Mouse (Mus musculus) midbrain, embryonic 13.5 days (tissue): Measurements from ENCODE around the gene Ttll10. TPM values are rescaled to one million over a fixed set of nuclear protein-coding genes. Genes with fewer than 3 reads are reported as not detected.

Source experiments
- ATAC-seq: fragments of 200-750 bp; cut with Nextera tagmentation; 2 replicates; pipeline ENCODE4 v1.8.0; 2017; ENCODE audit warnings: mild to moderate bottlenecking, moderate TSS enrichment, moderate library complexity
- H3K27ac ChIP-seq: fragments of 300-500 bp; sonication (generic); 2 replicates; pipeline ENCODE4 v1.5.1; 2015; ENCODE audit warnings: inconsistent platforms, mild to moderate bottlenecking, moderate library complexity
- H3K27me3 ChIP-seq: fragments of 300-500 bp; sonication (generic); 2 replicates; pipeline ENCODE4 v1.6.1; 2015; ENCODE audit warnings: mild to moderate bottlenecking, inconsistent platforms
- H3K36me3 ChIP-seq: fragments of 300-500 bp; sonication (generic); 2 replicates; pipeline ENCODE4 v1.6.1; 2015; ENCODE audit warnings: mild to moderate bottlenecking, inconsistent platforms
- H3K4me1 ChIP-seq: fragments of 300-500 bp; sonication (generic); replicated peaks from 2 replicates; pipeline ENCODE4 v1.6.1; 2015; ENCODE audit warnings: inconsistent platforms
- H3K4me2 ChIP-seq: fragments of 300-500 bp; sonication (generic); replicated peaks from 2 replicates; pipeline ENCODE4 v1.6.1; 2015; ENCODE audit warnings: moderate library complexity, mild to moderate bottlenecking, inconsistent platforms
- H3K4me3 ChIP-seq: fragments of 300-500 bp; sonication (generic); replicated peaks from 2 replicates; pipeline ENCODE4 v1.5.1; 2015; ENCODE audit warnings: mild to moderate bottlenecking, inconsistent platforms
- H3K9ac ChIP-seq: fragments of 300-500 bp; sonication (generic); replicated peaks from 2 replicates; pipeline ENCODE4 v1.6.1; 2015; ENCODE audit warnings: mild to moderate bottlenecking, inconsistent platforms
- H3K9me3 ChIP-seq: fragments of 300-500 bp; sonication (generic); 2 replicates; pipeline ENCODE4 v1.6.1; 2016; ENCODE audit warnings: mild to moderate bottlenecking, inconsistent platforms
- WGBS: fragments of 180-500 bp; shearing (Covaris S2); methylation state at CpG from one replicate; pipeline ENCODE4 v1.1.7; 2015; 5-methylcytosine and 5-hydroxymethylcytosine counted together
- polyA plus RNA-seq: library from polyadenylated mRNA; unstranded; fragments of >200 nt; fragmentation: Nextera tagmentation; extraction: Ambion mirVana; gene quantifications from 2 replicates; pipeline ENCODE4 v1.2.1, GENCODE M21; 2015

The Ttll10 gene
- polyA plus RNA-seq, result not detected in 2 replicates

- Histone ChIP-seq H3K9ac (no peak within 1 kb of the TSS), H3K27me3 (no peaks in the 10 kb centered on the region), H3K4me3 (no peak within 1 kb of the TSS), H3K27ac (no peak within 1 kb of the TSS), H3K9me3 (no peaks in the 10 kb centered on the region), H3K36me3 (no peaks in the 10 kb centered on the region), H3K4me1 (peaks cover 8% of the 10 kb centered on the region), H3K4me2 (no peak within 1 kb of the TSS)
- WGBS, result 46% methylated on average over 5 of the region's 5 CpGs
- ATAC-seq, result no peak
Measured at GRCm38 (mm10) chr4:156059261-156059660, at the start of gene Ttll10. Ttll10 (minus strand) TSS chr4:156059414.

DNA sequence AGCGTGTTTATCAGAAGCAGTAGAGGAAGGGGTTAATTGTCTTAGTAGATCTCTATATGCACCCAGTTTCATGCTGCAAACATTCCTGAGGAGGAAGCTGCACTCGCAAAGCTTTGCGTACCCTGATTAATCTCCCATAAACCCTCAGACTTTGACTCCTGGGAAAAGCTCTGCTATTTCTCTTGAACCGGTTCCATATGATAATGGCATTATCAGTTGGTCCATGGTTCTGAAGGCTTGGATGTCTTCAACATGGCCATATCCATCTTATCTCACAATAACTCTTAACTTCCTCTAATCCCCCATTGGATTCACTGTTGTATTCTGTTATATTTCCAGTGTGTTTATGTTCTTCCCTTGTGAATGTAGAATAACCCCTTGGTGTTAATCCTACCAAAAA is 44.1 kb upstream of the Ttll10 start:
- Histone ChIP-seq H3K27ac (no peak overlapping the region), H3K36me3 (no peaks in the 10 kb centered on the region), H3K27me3 (no peaks in the 10 kb centered on the region), H3K4me2 (no peak overlapping the region), H3K4me3 (no peak overlapping the region), H3K4me1 (no peaks in the 10 kb centered on the region), H3K9ac (no peak overlapping the region), H3K9me3 (no peaks in the 10 kb centered on the region)
- no peak for ATAC-seq
- 88% methylated on average over 4 of the region's 4 CpGs for WGBS

DNA sequence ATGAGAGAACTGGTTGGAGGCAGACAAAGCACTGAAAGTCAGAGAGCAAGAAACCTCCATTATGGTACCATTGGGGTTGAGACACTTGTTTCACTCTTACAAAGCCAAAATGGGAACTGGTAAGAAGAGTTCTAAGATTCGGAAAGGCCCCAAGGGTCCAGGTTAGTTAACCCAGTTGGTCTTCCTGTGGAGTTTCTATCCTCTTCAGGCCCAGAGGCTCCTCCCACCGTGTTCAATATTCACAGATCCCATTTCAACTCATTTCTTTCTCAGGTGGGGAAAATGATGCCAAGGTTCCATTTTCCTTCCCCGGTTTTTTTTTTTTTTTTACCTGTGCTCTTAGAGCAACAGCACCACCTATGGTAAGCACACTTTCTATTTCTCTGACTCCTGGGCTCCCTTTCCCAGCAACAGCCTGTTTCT is 42.3 kb upstream of the Ttll10 start:
- WGBS, result 47% methylated on average over 3 of the region's 3 CpGs
- H3K4me1 ChIP-seq, result no peaks in the 10 kb centered on the region
- H3K9me3 ChIP-seq, result no peaks in the 10 kb centered on the region
- H3K27me3 ChIP-seq, result no peaks in the 10 kb centered on the region
- H3K4me2 ChIP-seq, result no peak overlapping the region
- no peak overlapping the region for H3K27ac ChIP-seq
- no peak for ATAC-seq
- no peak overlapping the region for H3K4me3 ChIP-seq
- no peaks in the 10 kb centered on the region for H3K36me3 ChIP-seq
- H3K9ac ChIP-seq, result no peak overlapping the region

- Histone ChIP-seq H3K9ac (no peak overlapping the region), H3K27ac (no peak overlapping the region), H3K4me2 (no peak overlapping the region), H3K4me1 (no peaks in the 10 kb centered on the region), H3K9me3 (no peaks in the 10 kb centered on the region), H3K27me3 (no peaks in the 10 kb centered on the region), H3K4me3 (no peak overlapping the region), H3K36me3 (no peaks in the 10 kb centered on the region)
- no peak for ATAC-seq
- 92% methylated on average over 5 of the region's 5 CpGs for WGBS
Measured at GRCm38 (mm10) chr4:156100501-156100900, 41.3 kb upstream of the Ttll10 start.

DNA sequence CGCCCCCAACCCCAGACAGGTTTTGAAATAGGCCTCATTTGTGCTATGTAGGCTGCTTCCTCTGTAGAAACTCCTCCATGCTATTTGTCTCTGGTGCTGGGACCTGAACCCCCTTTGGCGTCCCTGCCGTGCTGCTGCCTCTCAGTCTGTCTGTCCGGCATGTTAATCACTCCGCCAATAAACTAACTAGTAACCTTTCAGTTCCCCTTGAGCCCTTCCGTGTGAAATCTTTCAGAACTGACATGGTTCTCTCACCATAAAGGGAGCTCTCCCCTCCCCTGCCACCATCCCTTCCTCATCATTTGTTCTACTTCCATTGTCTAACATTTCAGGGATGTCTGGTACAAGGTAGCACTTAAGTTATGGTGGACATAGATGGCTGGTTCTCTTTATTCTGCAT is 40.2 kb upstream of the Ttll10 start:
- H3K27ac ChIP-seq, result no peak overlapping the region
- no peak overlapping the region for H3K9ac ChIP-seq
- H3K4me2 ChIP-seq, result no peak overlapping the region
- H3K36me3 ChIP-seq, result no peaks in the 10 kb centered on the region
- ATAC-seq, result no peak
- H3K4me3 ChIP-seq, result no peak overlapping the region
- WGBS, result 76% methylated on average over 6 of the region's 6 CpGs
- H3K27me3 ChIP-seq, result no peaks in the 10 kb centered on the region
- H3K4me1 ChIP-seq, result no peaks in the 10 kb centered on the region
- no peaks in the 10 kb centered on the region for H3K9me3 ChIP-seq

DNA sequence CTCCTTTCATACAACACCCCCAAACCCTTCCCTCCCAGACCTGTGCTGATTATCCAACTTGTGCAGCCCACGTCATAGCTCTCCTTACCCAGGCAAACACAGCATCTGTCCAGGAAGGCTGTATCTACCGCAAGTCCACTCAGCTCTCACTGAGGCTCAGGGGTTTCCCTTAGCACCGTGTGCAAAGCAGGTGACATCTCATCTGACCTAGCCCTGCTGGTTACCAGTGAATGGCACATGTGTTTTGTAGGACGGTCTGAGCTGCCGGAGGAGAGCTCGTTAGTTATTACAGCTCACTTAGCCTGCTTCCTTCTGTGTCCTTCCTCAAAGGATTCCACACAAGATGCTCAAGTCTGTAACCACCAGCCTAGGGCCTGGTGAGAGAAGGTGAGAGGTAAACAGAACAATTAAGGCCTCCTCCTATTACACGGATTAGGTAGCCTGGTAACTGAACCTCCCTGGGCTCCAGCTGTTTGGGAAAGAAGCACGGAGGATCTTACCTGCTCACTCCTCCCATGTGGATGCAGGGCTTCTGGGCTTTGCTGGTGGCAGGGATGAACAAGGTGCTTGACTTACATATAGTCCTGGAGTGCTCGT is 38.7 kb upstream of the Ttll10 start:
- no peak overlapping the region for H3K4me3 ChIP-seq
- WGBS, result 65% methylated on average over 9 of the region's 9 CpGs

DNA sequence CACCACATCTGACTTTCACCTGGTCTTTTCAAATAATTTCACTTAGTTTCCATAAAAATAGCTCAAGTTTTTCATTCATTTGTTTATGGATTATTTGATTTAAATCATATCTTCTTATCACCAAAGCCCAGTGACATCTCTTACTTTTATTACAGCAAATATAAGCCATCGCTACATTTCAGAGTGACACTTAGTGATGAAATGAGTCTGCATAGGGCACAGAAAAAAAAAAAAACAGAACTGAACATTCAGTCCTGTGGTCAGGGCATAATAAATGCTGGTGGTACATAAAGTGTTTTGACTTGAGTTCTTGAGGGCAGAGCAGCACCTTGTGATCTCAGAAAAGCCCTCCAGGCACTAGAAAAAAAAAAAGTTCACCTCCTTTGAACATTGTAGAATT is 37.0 kb upstream of the Ttll10 start:
- 98% methylated on average over 1 of the region's 1 CpGs for WGBS
- Histone ChIP-seq H3K36me3 (no peaks in the 10 kb centered on the region), H3K4me3 (no peak overlapping the region), H3K27me3 (no peaks in the 10 kb centered on the region), H3K27ac (no peak overlapping the region), H3K4me2 (no peak overlapping the region), H3K9ac (no peak overlapping the region), H3K4me1 (no peaks in the 10 kb centered on the region), H3K9me3 (no peaks in the 10 kb centered on the region)
- no peak for ATAC-seq

More for the DNA sequence above, 38.7 kb upstream of the Ttll10 start:
- Histone ChIP-seq H3K9ac (no peak overlapping the region), H3K27me3 (no peaks in the 10 kb centered on the region), H3K27ac (no peak overlapping the region), H3K9me3 (no peaks in the 10 kb centered on the region), H3K4me1 (no peaks in the 10 kb centered on the region), H3K4me2 (no peak overlapping the region), H3K36me3 (no peaks in the 10 kb centered on the region)
- ATAC-seq, result no peak

DNA sequence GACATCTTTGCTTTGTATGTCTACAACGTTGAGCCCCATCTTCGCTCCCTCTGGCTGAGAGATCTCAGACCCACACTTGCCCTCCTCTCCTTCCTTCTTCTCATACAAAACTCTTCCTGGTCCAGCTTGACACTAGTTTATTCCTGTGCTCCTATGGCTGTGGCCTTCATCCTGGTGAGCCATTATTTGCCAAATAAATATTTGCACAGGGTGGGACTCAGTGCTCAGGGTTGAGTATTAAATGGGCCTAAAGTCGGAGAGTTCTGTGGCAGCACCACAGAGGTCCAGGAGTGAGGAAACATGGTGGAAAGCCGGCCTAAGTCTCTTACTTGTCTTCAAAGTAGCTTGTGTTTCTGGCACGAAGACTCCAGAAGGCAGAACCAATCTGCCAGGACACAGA is 34.5 kb upstream of the Ttll10 start:
- no peaks in the 10 kb centered on the region for H3K27me3 ChIP-seq
- H3K4me1 ChIP-seq, result no peaks in the 10 kb centered on the region
- H3K4me3 ChIP-seq, result no peak overlapping the region
- 83% methylated on average over 5 of the region's 5 CpGs for WGBS
- no peak for ATAC-seq
- H3K9ac ChIP-seq, result no peak overlapping the region
- no peaks in the 10 kb centered on the region for H3K9me3 ChIP-seq
- H3K4me2 ChIP-seq, result no peak overlapping the region
- no peaks in the 10 kb centered on the region for H3K36me3 ChIP-seq
- H3K27ac ChIP-seq, result no peak overlapping the region

DNA sequence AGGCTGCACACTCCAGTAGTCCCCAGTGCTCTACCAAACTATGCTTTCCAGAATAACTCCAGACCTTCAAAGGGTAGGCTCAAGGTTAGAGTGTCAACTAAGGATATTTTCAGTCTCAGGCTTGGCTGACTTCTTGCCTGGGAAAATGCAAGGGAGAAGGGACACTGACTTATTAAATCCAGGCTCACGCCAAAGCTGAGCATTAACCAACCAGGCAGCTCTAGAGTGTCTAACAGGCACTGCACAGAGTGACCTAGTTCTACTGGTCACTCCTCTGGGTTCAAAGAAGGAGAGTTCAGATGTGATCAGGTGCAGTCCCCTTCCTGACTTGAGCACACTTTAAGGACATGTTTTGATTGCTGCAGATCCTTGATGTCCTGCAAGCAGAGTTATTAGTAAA is 33.6 kb upstream of the Ttll10 start:
- Histone ChIP-seq H3K27me3 (no peaks in the 10 kb centered on the region), H3K9me3 (no peaks in the 10 kb centered on the region), H3K4me3 (no peak overlapping the region), H3K4me2 (no peak overlapping the region), H3K9ac (no peak overlapping the region), H3K27ac (no peak overlapping the region), H3K4me1 (no peaks in the 10 kb centered on the region), H3K36me3 (no peaks in the 10 kb centered on the region)
- ATAC-seq, result no peak
- 84% methylated on average over 1 of the region's 1 CpGs for WGBS

- Histone ChIP-seq H3K27me3 (no peaks in the 10 kb centered on the region), H3K4me3 (no peak overlapping the region), H3K4me2 (no peak overlapping the region), H3K9ac (no peak overlapping the region), H3K27ac (no peak overlapping the region), H3K36me3 (no peaks in the 10 kb centered on the region), H3K4me1 (no peaks in the 10 kb centered on the region), H3K9me3 (no peaks in the 10 kb centered on the region)
- ATAC-seq, result no peak
- WGBS, result 67% methylated on average over 1 of the region's 1 CpGs
Measured at GRCm38 (mm10) chr4:156091236-156091635, 32.0 kb upstream of the Ttll10 start.

DNA sequence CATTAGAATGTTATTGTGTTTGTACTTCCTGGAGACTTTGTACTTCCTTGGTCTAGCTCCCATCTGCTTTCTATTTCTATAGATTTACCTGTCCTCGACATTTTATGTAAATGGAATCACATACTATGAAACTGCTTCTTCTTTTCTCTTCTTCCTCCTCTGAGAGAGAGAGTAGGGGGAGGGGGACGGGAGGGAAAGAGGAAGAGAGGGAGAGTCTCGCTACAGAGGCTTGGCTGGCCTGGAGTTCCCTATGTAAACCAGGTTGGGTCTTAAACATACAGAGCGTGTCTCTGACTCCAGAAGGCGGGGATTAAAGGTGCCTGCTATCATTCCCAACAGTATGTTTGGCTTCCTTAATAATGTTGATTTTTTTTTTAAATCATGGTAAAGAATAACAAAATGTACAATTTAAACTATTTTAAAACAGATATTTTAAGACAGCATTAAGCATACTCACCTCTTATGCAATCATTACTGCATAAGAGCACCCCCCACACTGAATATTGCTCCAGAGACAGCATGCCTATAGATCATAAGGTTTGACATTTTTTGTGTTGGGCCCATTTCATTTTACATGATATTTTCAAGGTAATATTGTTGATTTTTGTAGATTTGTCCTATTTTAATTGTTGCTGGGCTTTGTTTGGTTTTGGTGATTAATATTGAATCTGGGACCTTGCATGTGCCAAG is 28.3 kb upstream of the Ttll10 start:
- Histone ChIP-seq H3K4me1 (no peaks in the 10 kb centered on the region), H3K27me3 (no peaks in the 10 kb centered on the region), H3K9ac (no peak overlapping the region), H3K4me3 (no peak overlapping the region), H3K36me3 (no peaks in the 10 kb centered on the region), H3K9me3 (no peaks in the 10 kb centered on the region), H3K27ac (no peak overlapping the region), H3K4me2 (no peak overlapping the region)
- 39% methylated on average over 5 of the region's 5 CpGs for WGBS
- no peak for ATAC-seq

GRCm38 (mm10) chr4:156085256-156085655 is 26.0 kb upstream of the Ttll10 start:
- WGBS, result 85% methylated on average over 8 of the region's 8 CpGs
- H3K27me3 ChIP-seq, result no peaks in the 10 kb centered on the region
- no peaks in the 10 kb centered on the region for H3K36me3 ChIP-seq
- no peak for ATAC-seq
- no peaks in the 10 kb centered on the region for H3K9me3 ChIP-seq
- H3K27ac ChIP-seq, result no peak overlapping the region
- no peak overlapping the region for H3K9ac ChIP-seq
- no peak overlapping the region for H3K4me2 ChIP-seq
- H3K4me3 ChIP-seq, result no peak overlapping the region
- no peaks in the 10 kb centered on the region for H3K4me1 ChIP-seq
